In genomic region chr14:122009502-122009901, GRCm38 (mm10) we compare ENCODE assay signal across 11 mouse cellular contexts. TPM values are rescaled to one million over a fixed set of nuclear protein-coding genes. Genes with fewer than 3 reads are reported as not detected.
A peak's percentile ranks its signal among the peaks of the same experiment; 100 is the strongest.
DNase-seq lines count a peak whose midpoint lies in the region; ATAC-seq and TF ChIP-seq lines count a peak whose summit lies in the region.
"Had no signal": no experiment of that assay in that cellular context is flagged by ENCODE, and none has a peak within 500 bp of the region (broad histone marks: within the 10 kb centered on the region; RNA-seq: fewer than 3 reads in every experiment).

No protein-coding gene starts in this region.

- WGBS in lung, embryonic 14.5 days: 91% methylated on average over 13 of the region's 13 CpGs
- 73% methylated on average over 13 of the region's 13 CpGs for WGBS in lung, adult 2 months

- peak; percentile 29 for DNase-seq in adrenal gland, postnatal 14 days
- DNase-seq in adrenal gland, postnatal 10 days: no peak
- DNase-seq in lung, embryonic 14.5 days: peak; percentile 26
- no peak for DNase-seq in lung, adult 2 months
- peak; percentile 66 to 81 for DNase-seq in thymus, postnatal 36 days
- no peak for DNase-seq in c-Kit-positive CD71-positive TER-119-positive erythroid progenitor cells, embryonic 14.5 days (ENCODE audit: low spot score)
- DNase-seq in embryo, embryonic 11 days: no peak
- DNase-seq: kidney, postnatal 36 days had no signal

- no peak for TF ChIP-seq CTCF in lung, embryonic 14.5 days (IDR thresholded peaks at IDR 0.05; ENCODE audit: low read depth)
- no peak for TF ChIP-seq CTCF in lung, adult 2 months (IDR thresholded peaks at IDR 0.05; ENCODE audit: insufficient read depth, low read length)

- no peaks in the 10 kb centered on the region for H3K9me3 ChIP-seq in lung, embryonic 14.5 days (ENCODE audit: low read depth, low read length)

- H3K4me2 ChIP-seq in lung, embryonic 14.5 days: no peak overlapping the region

- no peak overlapping the region for H3K27ac ChIP-seq in lung, embryonic 14.5 days (ENCODE audit: low read depth)

- H3K4me3 ChIP-seq in lung, embryonic 14.5 days (ENCODE audit: low read depth, low read length): no peak overlapping the region
- no peak overlapping the region for H3K4me3 ChIP-seq in lung, adult 2 months (replicated peaks; ENCODE audit: extremely low read depth, low read depth, low read length)

- peaks cover 25% of the 10 kb centered on the region; the same call in 1 of the 2 replicates for H3K36me3 ChIP-seq in lung, embryonic 14.5 days (ENCODE audit: insufficient read depth)

- no peak overlapping the region for H3K9ac ChIP-seq in lung, embryonic 14.5 days

- H3K4me1 ChIP-seq in lung, embryonic 14.5 days (ENCODE audit: insufficient read depth): no peaks in the 10 kb centered on the region
- H3K4me1 ChIP-seq in lung, adult 2 months (ENCODE audit: control insufficient read depth, insufficient read depth, low read length): no peaks in the 10 kb centered on the region

- no peak for TF ChIP-seq POLR2A in lung, adult 2 months (IDR thresholded peaks at IDR 0.05; ENCODE audit: borderline replicate concordance, extremely low read depth, low read depth, low read length)

- no peak for ATAC-seq in lung, embryonic 14.5 days (ENCODE audit: insufficient read depth)
- ATAC-seq in megakaryocyte progenitor cell, adult 5-6 weeks (replicated peaks; ENCODE audit: poor library complexity): peak; percentile 74

- H3K27me3 ChIP-seq in lung, embryonic 14.5 days (ENCODE audit: insufficient read depth, low read length): no peaks in the 10 kb centered on the region

RNA-seq across cellular contexts. Expression of gene Timm8a2, which starts 25.0 kb away (rescaled TPM):
- total RNA-seq in adrenal gland, postnatal 14 days (2021): not detected in 2 replicates
- total RNA-seq in adrenal gland, postnatal 10 days (2021): under 1 TPM in 1 of 2 experiments, not detected in 1; 0.33 TPM
- polyA plus RNA-seq in lung, embryonic 14.5 days (2014; fragmentation: Nextera tagmentation; extraction: Ambion mirVana): not detected in 2 replicates
- not detected in 2 replicates for polyA plus RNA-seq in lung, adult 2 months (2012; rRNA removed)
- not detected in 2 replicates for total RNA-seq in megakaryocyte progenitor cell, adult 5-6 weeks (2015)
- total RNA-seq in megakaryocyte progenitor cell, adult 5-6 weeks (2017): not detected in 2 replicates
- total RNA-seq: gastrocnemius, postnatal 4 days had no signal
- polyA plus RNA-seq: lung, embryonic 16.5 days had no signal

RNA-seq across cellular contexts. Expression of gene Gpr183, which starts 44.5 kb away (rescaled TPM):
- 0.48 and 2.3 TPM in 2 replicates for total RNA-seq in adrenal gland, postnatal 14 days (2021)
- total RNA-seq in adrenal gland, postnatal 10 days (2021): 1 to 10 TPM in 1 of 2 experiments, under 1 TPM in 1; 0.94 to 1.2 TPM
- 2.9 and 3.6 TPM in 2 replicates for polyA plus RNA-seq in lung, embryonic 14.5 days (2014; fragmentation: Nextera tagmentation; extraction: Ambion mirVana)
- polyA plus RNA-seq in lung, adult 2 months (2012; rRNA removed): 2.3 and 3.1 TPM in 2 replicates
- 4.0 and 7.1 TPM in 2 replicates for total RNA-seq in megakaryocyte progenitor cell, adult 5-6 weeks (2015)
- total RNA-seq in megakaryocyte progenitor cell, adult 5-6 weeks (2017): 2.2 and 3.5 TPM in 2 replicates

Comparison
In these comparisons a context has a peak if more than half of its experiments do, and no peak if none do; other contexts are left out.
1. DNase-seq: peak in adrenal gland, postnatal 14 days (single experiment), lung, embryonic 14.5 days (single experiment) and thymus, postnatal 36 days (2 of 2); none in adrenal gland, postnatal 10 days (single experiment), lung, adult 2 months (single experiment), c-Kit-positive CD71-positive TER-119-positive erythroid progenitor cells, embryonic 14.5 days (single experiment) and embryo, embryonic 11 days (single experiment).